Mouse (Mus musculus): Measurements from ENCODE around the gene Stox2.
"Not testable (repeated sequence)": the region's sequence is repeated elsewhere in the genome, so short reads cannot be mapped to it uniquely, and the experiment has no call there.

The Stox2 gene

DNA sequence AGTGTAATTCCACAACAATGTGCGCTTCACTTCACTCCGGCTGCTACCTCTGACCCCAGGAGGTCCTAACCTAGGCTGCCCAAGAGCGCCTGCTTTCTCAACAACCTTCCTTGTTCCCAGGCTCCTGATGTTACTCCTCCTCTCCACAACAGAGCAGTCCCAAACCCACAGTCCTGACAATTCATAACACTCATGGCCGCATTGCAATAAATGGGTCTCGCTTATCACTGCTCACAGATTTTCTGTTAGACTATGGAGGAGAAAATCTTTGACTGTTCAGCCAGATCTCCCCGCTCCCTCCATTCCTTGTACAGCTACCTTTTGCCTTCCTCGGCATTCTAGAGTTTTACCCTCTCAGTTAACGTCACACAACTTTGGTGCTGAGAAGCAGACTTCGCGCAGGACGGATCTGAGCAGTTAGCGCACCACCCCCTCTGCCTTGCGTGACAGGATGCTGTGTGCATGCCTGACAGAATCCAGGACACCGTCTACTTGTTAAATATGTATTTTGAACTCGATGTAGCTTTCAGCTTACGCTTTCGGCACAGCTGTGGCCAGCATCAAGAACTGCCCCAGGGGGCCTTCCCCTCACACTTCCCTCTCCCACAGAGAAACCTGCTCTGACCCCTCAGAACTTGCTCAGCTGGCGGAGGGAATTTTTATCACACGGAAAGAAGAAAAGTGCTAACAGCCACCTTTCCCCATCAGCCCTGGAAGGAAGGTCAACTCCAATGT is at the start of gene Stox2:
Stox2 (minus strand) TSS at position 51 of the 735 bp plus-strand sequence.
- in situ Hi-C loops (cut with MboI, MseI): no loop called here

- in situ Hi-C loops (cut with MboI, MseI): no loop called here
Measured at GRCm38 (mm10) chr8:47495428-47495827, 49.3 kb upstream of the Stox2 start.

- in situ Hi-C loops (cut with MboI, MseI): no loop called here
Measured at GRCm38 (mm10) chr8:47494602-47495153, 48.5 kb upstream of the Stox2 start.

GRCm38 (mm10) chr8:47493106-47493505 is 46.9 kb upstream of the Stox2 start:
- in situ Hi-C loops (cut with MboI, MseI): no loop called here

DNA sequence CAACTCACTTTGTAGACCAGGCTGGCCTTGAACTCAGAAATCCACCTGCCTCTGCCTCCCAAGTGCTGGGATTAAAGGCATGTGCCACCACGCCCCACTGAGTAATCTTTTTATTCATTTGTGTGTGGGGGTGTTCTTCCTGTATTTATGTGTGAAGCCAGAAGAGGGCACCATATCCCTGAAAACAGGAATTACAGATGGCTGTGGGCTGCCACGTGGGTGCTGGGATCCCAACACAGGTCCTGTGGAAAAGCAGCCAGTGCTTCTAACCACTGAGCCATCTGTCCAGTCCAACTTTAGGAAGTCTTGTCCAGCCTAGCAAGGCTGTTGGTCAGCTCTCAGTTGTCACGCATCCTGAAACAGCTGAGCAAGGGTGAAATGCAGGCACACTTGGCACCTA is 41.1 kb upstream of the Stox2 start:
- in situ Hi-C loops (cut with MboI, MseI): no loop called here

DNA sequence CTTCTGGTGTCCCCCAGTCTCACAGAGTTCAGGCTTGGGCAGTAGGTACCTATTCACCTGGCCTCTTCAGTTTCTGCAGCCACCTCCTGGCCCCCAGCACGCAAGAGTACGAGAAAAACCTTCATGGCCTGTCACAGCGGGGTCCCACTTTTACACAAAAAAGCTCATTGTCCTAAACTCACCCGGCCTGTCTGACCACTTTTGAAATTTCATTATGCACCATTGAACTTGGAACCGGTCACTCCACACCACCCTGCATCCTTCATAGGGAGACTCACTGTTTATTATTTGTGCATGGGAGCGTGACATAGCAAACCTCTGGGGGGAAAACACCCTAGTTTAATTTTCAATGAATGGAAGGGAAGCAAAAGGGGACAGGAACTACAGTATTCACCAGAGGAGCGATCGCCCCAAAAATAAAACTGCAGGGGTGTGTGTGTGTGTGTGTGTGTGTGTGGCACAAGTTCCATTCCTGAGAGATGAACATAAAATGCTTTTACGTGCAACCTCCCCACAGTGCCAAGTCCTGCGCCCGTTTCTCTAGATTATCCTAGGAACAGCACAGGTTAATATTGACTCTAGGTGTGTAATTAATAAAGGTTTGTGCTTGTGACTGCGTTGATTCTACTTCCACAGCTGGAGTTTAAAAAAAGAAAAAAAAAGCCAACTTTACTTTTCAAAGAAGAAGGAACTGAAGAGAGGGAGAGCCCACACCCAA is 36.4 kb upstream of the Stox2 start:
- in situ Hi-C loops (cut with MboI, MseI): no loop called here

DNA sequence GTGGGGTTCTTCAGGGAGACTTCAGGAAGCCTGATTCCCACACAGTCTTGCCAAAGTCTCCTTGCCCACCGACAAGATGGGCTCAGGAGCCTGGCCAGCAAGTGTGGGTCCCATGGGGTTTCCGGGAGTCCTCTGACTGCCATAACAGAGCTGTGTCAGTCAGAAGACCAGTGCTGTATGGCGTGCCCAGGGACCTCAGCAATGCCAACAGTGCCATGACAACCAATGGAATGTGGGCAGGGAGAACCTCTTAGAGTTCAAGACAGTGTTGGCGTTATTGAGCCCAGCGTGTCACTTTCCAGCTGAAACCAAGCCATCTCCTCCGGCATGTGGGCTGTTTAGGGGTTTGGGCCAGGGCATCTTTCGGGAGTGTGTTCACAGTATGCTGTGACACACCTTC is 33.9 kb upstream of the Stox2 start:
- in situ Hi-C loops (cut with MboI, MseI): no loop called here

DNA sequence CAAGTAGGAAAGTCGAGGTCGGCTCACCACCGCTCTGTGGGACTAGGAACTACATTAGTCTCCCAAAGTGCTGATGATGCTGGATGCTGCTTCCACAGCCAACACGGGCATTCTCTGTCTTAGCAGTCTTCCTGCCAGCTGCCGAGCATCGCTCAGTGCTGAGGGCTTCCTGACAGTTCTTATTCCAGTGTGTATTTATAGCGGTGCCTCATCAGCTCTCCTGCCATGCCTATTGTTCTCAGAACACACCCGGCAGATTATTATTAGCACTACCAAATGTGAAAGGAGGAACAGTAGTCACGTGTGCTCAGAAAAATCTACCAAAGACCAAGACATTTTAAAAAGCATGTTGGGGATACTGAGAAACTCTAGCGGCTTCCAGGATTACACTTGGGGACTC is 15.5 kb upstream of the Stox2 start:
- in situ Hi-C loops (cut with MboI, MseI): loop anchor here (10.0 kb wide), 1 partner anchor 863 kb away; no protein-coding TSS in a partner anchor

DNA sequence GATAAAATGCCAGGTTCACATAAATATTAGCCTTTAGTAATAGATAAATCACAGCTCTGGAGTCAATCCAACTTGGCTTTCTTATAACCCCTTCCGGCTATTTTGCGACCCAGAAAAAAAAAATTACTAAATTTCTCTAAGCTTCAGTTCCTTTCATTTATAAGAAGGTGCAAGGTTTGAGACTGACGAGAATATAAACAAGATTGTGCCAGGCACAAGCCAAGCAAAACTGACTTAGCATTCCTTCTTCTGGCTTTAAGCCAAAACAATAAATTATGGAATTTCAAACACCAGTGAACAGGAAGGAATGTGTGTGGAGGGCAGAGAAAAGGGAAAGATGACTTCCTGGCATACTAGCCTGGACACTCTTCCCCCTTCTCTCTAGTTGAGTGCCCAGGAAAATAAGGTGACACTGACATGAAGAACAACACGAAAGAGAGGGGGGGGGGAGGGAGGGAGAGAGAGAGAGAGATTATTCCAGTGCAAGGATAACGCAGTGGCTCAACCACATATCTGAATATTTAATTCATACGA is 13.1 kb upstream of the Stox2 start:
- in situ Hi-C loops (cut with MboI, MseI): no loop called here

GRCm38 (mm10) chr8:47458591-47458990 is 12.4 kb upstream of the Stox2 start:
- in situ Hi-C loops (cut with MboI, MseI): no loop called here

DNA sequence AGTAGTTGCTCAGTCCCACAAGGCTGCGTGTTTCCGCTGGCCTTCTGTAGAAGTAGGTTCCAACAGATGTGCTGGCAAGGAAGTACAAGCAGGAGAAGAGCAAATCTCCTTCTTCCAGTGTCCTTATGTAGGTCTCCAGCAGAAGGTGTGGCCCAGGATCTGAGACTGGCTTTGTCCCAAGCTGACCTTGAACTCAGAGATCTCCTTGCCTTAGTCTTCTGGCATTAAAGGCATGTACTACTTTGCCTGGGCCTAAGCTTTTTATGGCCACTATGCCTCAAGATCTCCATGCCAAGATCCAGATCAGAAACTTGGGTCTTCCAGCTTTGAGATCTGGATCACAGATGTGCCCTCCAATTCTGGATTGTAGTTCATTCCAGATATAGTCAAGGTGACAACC is 3.0 kb upstream of the Stox2 start:
- in situ Hi-C loops (cut with MboI, MseI): not testable (repeated sequence)

DNA sequence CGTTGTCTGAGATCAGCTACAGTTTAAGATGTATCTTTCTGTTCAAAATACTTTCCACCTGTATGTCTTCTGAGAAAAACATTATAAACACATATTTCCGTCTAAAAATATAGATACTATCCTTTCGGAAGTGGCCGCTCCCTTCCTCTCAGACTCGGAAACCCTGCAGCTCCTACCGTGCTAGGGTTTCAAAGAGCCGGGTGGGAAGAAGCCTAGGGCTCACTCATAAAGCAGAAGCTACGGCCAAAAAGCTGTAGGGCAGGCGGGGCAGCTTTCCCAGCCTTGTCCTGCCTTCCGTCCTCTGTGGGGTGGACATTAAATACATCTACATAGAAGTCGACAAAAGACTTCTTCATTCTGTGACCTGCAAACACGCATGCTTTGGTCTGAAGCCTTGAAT is 6.9 kb downstream of the Stox2 start:
- in situ Hi-C loops (cut with MboI, MseI): no loop called here

DNA sequence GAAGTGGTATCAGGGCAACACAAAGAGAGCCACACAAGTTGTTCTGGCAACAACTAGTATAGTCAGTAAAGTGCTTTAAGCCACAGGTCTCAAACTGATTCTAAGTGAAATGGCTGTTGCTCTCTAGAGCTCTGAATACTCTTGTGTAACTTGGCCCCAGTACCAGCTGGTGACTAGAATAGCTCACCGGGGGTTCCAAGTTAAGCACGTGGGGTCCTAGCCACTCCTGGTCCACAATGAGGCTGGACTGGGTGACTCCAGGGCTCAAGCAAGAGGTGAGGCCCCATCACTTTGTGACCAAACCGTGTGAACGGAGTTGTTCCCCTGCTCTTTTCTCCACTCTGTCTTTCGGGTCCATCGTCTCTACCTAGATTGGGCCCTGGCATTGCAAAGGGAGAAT is 8.2 kb downstream of the Stox2 start:
- in situ Hi-C loops (cut with MboI, MseI): no loop called here

GRCm38 (mm10) chr8:47435861-47436260 is 10.3 kb downstream of the Stox2 start:
- in situ Hi-C loops (cut with MboI, MseI): no loop called here

- in situ Hi-C loops (cut with MboI, MseI): no loop called here
Measured at GRCm38 (mm10) chr8:47435412-47435811, 10.8 kb downstream of the Stox2 start.

GRCm38 (mm10) chr8:47431263-47431662 is 14.9 kb downstream of the Stox2 start:
- in situ Hi-C loops (cut with MboI, MseI): no loop called here

GRCm38 (mm10) chr8:47414258-47414525 is 32.0 kb downstream of the Stox2 start:
- in situ Hi-C loops (cut with MboI, MseI): not testable (repeated sequence)

GRCm38 (mm10) chr8:47413524-47414257 is 32.5 kb downstream of the Stox2 start:
- in situ Hi-C loops (cut with MboI, MseI): no loop called here

GRCm38 (mm10) chr8:47412696-47413523 is 33.3 kb downstream of the Stox2 start:
- in situ Hi-C loops (cut with MboI, MseI): no loop called here

GRCm38 (mm10) chr8:47411994-47412695 is 34.0 kb downstream of the Stox2 start:
- in situ Hi-C loops (cut with MboI, MseI): no loop called here

DNA sequence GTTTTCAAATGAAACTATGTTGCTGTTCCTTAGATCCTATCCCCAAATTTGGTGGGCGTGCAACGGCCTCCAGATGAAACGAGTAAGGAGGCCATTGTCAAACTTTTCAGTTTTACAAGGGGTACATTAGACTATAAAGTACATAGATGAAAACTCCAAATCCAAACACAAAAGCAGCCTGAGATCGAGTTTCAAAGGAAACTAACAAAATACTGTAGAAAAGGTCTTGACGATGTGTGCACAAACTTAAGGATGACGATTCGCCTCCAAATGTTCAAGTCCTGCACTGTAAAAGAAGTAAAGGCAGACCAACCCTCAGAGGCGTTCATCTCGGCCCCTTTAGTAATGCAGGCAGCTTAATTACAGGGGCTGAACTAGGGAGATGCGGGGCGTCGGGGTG is 34.8 kb downstream of the Stox2 start:
- in situ Hi-C loops (cut with MboI, MseI): no loop called here

Data from regulatory T cell (primary cell).